Mouse (Mus musculus) left cerebral cortex, adult 2 months (tissue): ENCODE measurements at regions not wholly inside any gene's neighbourhood (a gene's known extent, or its start where the extent isn't known, plus 50 kb on each side); places are given as distances from the start of the nearest gene placed in this dataset.

Experiments used
- DNase-seq, 2 experiments: peaks; one replicate each; pipeline ENCODE4 v3.0.0; 2021 to 2022; ENCODE audit warnings: low spot score in 2 of 2, mixed read lengths in 1 of 2; ENCODE audit errors: extremely low spot score in 1 of 2
- H3K27ac ChIP-seq: fragments of 200-600 bp; 2 replicates; pipeline ENCODE4 v1.8.1; 2022
- H3K4me3 ChIP-seq: fragments of 200-600 bp; 2 replicates; pipeline ENCODE4 v1.8.1; 2022
- CTCF ChIP-seq: fragments of 200-600 bp; IDR thresholded peaks from 2 replicates; pipeline ENCODE4 v1.8.1; 2022; ENCODE audit warnings: antibody characterized with exemption, mild to moderate bottlenecking, moderate library complexity
- intact Hi-C: fragments of 180-260 bp; cut with DNase I; formaldehyde crosslinking; loops from one replicate; pipeline ENCODE4 v1.15.1; 2025

- TF ChIP-seq CTCF: no peak
- no peak overlapping the region for H3K4me3 ChIP-seq
- H3K27ac ChIP-seq: no peak overlapping the region
- intact Hi-C loops: no loop called here
- DNase-seq: no peak
Measured at GRCm38 (mm10) chr1:193550761-193551160, 180.7 kb upstream of the Camk1g start.

GRCm38 (mm10) chr1:193547356-193547755 is 177.3 kb upstream of the Camk1g start:
- Histone ChIP-seq H3K27ac (no peak overlapping the region), H3K4me3 (no peak overlapping the region)
- no peak for DNase-seq
- intact Hi-C loops: no loop called here
- no peak for TF ChIP-seq CTCF

GRCm38 (mm10) chr1:193546044-193546432 is 175.9 kb upstream of the Camk1g start:
- no peak for DNase-seq
- no peak for TF ChIP-seq CTCF
- intact Hi-C loops: no loop called here
- Histone ChIP-seq H3K27ac (no peak overlapping the region), H3K4me3 (no peak overlapping the region)

GRCm38 (mm10) chr1:193545406-193546043 is 175.4 kb upstream of the Camk1g start:
- no peak for TF ChIP-seq CTCF
- intact Hi-C loops: no loop called here

GRCm38 (mm10) chr1:193544804-193545203 is 174.7 kb upstream of the Camk1g start:
- no peak overlapping the region for H3K4me3 ChIP-seq
- H3K27ac ChIP-seq: no peak overlapping the region
- no peak for DNase-seq
- no peak for TF ChIP-seq CTCF
- intact Hi-C loops: no loop called here

More at GRCm38 (mm10) chr1:193545406-193546043, 175.4 kb upstream of the Camk1g start:
- H3K4me3 ChIP-seq: no peak overlapping the region
- H3K27ac ChIP-seq: no peak overlapping the region
- DNase-seq: no peak

GRCm38 (mm10) chr1:193543834-193544233 is 173.7 kb upstream of the Camk1g start:
- no peak overlapping the region for H3K4me3 ChIP-seq
- H3K27ac ChIP-seq: no peak overlapping the region
- intact Hi-C loops: no loop called here
- no peak for DNase-seq
- TF ChIP-seq CTCF: no peak

GRCm38 (mm10) chr1:193543284-193543683 is 173.2 kb upstream of the Camk1g start:
- TF ChIP-seq CTCF: no peak
- intact Hi-C loops: no loop called here

GRCm38 (mm10) chr1:193541934-193542580 is 172.0 kb upstream of the Camk1g start:
- Histone ChIP-seq H3K27ac (no peak overlapping the region), H3K4me3 (no peak overlapping the region)
- DNase-seq: no peak
- intact Hi-C loops: no loop called here
- no peak for TF ChIP-seq CTCF

More at GRCm38 (mm10) chr1:193543284-193543683, 173.2 kb upstream of the Camk1g start:
- DNase-seq: no peak
- H3K4me3 ChIP-seq: no peak overlapping the region
- H3K27ac ChIP-seq: no peak overlapping the region

- no peak for TF ChIP-seq CTCF
- DNase-seq: no peak
- intact Hi-C loops: no loop called here
- H3K4me3 ChIP-seq: no peak overlapping the region
- H3K27ac ChIP-seq: no peak overlapping the region
Measured at GRCm38 (mm10) chr1:193541281-193541680, 171.2 kb upstream of the Camk1g start.

GRCm38 (mm10) chr1:193540486-193540885 is 170.4 kb upstream of the Camk1g start:
- intact Hi-C loops: no loop called here
- H3K4me3 ChIP-seq: no peak overlapping the region
- no peak for TF ChIP-seq CTCF

GRCm38 (mm10) chr1:193539261-193539660 is 169.2 kb upstream of the Camk1g start:
- TF ChIP-seq CTCF: no peak
- no peak overlapping the region for H3K27ac ChIP-seq
- no peak overlapping the region for H3K4me3 ChIP-seq
- intact Hi-C loops: no loop called here
- no peak for DNase-seq

More at GRCm38 (mm10) chr1:193540486-193540885, 170.4 kb upstream of the Camk1g start:
- no peak for DNase-seq
- no peak overlapping the region for H3K27ac ChIP-seq

GRCm38 (mm10) chr1:193538425-193538824 is 168.3 kb upstream of the Camk1g start:
- DNase-seq: no peak
- Histone ChIP-seq H3K27ac (no peak overlapping the region), H3K4me3 (no peak overlapping the region)
- intact Hi-C loops: no loop called here
- no peak for TF ChIP-seq CTCF

- no peak for DNase-seq
- intact Hi-C loops: no loop called here
Measured at GRCm38 (mm10) chr1:193537616-193538015, 167.5 kb upstream of the Camk1g start.

More at GRCm38 (mm10) chr1:193537616-193538015, 167.5 kb upstream of the Camk1g start:
- no peak for TF ChIP-seq CTCF
- Histone ChIP-seq H3K27ac (no peak overlapping the region), H3K4me3 (no peak overlapping the region)
